Mouse (Mus musculus): ENCODE results near the gene Rsrc1.
A peak's percentile ranks its signal among the peaks of the same experiment; 100 is the strongest.

Gene Rsrc1

DNA sequence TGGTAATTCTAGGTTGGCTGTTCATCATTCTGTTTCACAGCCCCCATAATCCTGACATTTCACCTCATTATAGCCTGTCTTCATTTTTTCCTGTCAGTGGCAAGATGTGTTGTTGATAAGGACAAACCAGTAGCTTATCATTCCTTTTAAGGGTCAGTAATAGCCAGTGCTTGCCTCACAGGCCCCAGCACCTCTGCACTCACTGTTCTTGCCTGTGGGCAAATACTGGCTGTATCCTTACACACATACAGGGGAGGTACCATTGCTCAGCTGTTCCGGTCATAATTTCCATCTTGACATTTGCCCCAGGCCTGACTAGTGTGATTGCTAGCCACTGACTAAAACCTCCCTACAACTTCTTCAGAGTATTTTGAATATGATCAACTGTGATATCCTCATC, 302.8 kb downstream of the Rsrc1 start:
- no peak for DNase-seq

DNA sequence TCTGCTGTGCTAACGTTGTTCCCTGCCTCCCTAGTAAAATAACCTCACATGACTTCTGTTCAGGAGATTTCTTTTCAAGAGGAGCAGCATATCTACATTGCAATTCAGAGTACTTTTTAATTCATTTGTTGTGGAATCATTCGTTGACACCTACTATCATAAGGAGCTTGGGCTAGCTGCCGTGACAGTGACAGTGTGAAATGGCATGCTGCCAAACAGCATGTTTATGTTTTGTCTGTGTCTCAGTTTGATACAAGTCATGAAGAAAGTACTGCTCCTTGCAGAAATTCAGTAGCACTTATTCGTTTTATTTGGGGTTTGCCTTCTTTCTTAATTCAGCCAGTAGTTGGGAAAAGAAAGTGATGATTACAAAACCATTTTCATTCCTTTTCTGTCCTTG, 303.7 kb downstream of the Rsrc1 start:
- no peak for DNase-seq

GRCm38 (mm10) chr3:67288664-67289063, 307.5 kb downstream of the Rsrc1 start:
- no peak for DNase-seq

DNA sequence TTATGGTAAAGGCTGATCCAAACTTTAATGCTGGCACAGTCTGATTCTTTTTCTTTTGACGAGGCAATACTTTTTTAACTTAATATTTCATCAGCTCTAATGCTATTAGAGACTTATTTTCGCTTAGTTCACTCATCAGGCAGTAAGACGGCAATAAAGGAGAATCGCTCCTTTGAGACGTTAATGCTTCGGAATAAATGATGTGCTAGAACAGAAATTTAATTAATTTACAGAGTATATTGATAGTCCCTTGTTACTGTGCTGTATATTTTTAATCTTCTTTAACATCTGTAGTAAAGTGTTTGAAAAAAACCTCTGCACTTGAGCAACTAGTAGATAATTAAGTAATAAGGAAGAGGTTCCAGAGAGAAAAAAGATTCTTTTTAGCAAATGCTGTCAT, 308.3 kb downstream of the Rsrc1 start:
- DNase-seq, result no peak

DNA sequence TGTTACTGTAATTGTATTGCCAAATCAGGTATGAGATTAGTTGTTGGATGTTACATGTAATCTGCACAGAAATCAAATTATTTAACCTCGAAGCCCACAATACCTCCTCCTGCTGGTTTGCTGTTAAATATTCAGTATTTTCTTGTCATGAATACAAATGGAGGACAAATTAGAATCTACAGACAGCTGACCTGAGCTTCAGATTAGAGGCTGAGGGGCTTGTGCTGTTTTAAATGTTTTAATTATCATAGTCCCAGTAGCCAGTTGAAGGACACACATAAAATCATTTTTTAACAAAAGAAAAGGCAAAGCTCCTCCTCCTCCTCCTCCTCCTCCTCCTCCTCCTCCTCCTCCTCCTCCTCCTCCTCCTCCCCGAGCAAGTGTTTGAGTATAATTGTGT, 327.5 kb downstream of the Rsrc1 start:
- DNase-seq, result no peak

- no peak for DNase-seq
Observed at GRCm38 (mm10) chr3:67309644-67310311, 328.6 kb downstream of the Rsrc1 start.

GRCm38 (mm10) chr3:67311436-67311835, 330.2 kb downstream of the Rsrc1 start:
- no peak for DNase-seq

GRCm38 (mm10) chr3:67322422-67322821, 341.2 kb downstream of the Rsrc1 start:
- no peak for DNase-seq

- DNase-seq, result no peak
Observed at GRCm38 (mm10) chr3:67339558-67339957, 358.4 kb downstream of the Rsrc1 start.

GRCm38 (mm10) chr3:67340921-67341320, 359.7 kb downstream of the Rsrc1 start:
- no peak for DNase-seq

- no peak for DNase-seq
Observed at GRCm38 (mm10) chr3:67343004-67343662, 361.9 kb downstream of the Rsrc1 start.

DNA sequence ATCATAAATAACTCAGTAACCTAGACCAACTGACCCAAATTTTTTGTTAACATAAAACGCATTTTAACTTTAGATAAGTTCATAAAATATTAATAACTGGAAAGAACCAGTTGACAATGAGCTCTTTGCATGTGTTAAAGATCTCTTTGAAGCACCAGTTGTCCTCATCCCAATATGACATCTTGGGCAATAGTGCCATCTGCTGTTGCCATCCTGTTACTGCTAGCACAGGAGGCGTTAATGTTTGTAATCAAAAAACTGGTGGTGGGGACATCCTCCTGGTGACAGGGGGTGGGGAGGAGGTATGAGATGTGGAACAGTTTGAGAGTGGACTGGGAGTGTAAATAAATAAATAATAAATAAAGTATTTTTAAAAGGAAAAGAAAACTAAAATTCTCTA, 363.4 kb downstream of the Rsrc1 start:
- peak in 1 of 2 experiments; percentile 37 for DNase-seq

DNA sequence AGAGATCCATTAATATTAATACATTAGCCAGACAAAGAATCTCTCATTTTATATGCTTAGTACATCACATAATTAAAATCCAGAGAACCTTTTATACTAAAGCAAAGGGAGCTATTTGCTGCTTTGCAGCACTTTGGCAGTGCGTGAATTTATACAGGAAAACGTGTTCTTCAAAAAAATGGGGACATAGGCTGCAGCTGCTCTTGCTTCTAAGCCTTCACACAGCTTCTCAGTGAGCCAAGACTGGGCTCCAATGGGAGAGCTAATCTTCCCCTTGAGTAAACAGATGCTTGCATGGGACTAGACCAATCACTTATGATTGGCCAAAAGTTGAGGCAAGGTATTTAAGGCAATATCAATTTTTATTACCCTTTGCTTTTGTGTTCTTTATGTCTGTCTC, 365.5 kb downstream of the Rsrc1 start:
- DNase-seq, result no peak

DNA sequence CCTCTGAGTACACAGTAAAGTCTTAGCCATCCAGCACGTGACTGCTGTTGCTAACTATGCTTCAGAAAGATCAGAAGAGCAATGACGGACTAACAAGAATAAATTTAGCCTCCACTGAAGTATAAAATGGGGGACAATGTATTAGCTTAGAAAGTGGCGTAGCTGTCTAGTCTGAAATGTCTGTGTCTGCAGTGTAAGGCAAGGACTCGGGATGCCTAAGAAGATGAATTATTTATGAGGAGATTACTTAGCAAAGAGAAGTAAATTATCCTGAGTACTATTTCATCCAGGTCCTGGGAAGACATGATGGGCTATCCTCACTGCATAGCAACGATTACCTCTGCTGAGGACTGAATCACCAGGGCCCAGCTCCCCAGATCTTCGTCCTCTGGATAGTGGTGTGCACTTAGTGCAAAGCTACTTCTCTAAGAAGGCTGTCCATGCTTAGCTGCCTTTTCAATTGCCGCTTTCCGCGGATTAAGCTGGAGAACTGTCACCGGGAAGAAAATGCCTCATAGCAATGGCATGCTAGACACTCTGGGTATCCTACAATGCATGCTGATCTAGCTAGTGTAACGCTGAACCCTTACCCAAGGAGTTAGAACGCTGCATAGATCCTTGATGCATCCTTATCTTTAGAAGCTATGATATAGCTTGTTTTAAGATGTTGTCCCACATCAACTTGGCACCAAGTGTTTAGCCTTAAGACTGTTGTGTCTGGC, 370.4 kb downstream of the Rsrc1 start:
- no peak for DNase-seq

DNA sequence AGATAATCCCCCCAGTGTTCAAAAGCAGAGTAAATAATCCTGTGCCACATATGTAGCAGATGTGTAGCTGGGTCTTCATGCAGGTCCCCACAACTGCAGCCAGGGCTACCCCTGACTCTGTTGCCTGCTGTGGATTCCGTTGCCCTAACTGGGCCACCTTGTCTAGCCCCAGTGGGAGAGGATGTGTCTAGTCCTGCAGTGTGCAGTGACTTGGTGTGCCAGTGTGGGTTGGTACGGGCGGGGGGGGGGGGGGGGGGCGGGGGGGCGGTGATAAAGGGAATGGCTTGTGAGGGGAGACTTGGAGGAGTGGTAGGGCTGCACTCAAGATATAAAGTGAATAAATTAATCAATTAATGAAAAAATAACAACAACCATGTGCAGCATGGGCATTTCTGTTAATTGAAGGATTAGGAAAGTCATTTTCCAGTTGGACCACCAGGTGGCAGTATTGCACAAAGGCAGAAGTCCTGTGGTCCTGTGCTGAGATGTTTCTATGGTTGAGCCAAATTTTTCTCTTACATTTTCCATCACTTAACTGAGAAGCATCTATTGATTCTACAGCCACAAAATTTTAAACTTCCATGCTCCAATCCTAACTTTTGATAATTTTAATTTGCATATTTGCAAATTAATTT, 371.1 kb downstream of the Rsrc1 start:
- DNase-seq, result peak in 1 of 2 experiments; percentile 27

GRCm38 (mm10) chr3:67352763-67353149, 371.6 kb downstream of the Rsrc1 start:
- DNase-seq, result no peak

DNA sequence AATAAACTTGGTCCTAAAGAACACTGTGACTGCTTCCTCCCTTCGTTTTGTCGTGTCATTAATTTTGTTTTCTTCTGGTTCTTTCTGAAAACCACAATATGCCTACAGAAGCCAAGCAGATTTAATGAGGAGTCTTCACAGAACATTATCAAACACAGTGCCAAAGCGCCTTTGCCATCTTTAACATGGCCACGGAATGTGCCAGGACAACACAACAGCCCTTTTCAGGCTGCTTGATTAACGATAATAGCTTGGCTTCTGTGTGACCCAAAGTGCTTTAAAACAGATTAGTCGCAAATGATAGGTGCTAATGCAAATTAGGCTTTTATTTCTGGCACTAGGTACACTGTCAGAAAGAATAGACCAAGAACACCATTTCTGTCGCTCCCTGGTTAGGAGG, 377.2 kb downstream of the Rsrc1 start:
- DNase-seq, result no peak

DNA sequence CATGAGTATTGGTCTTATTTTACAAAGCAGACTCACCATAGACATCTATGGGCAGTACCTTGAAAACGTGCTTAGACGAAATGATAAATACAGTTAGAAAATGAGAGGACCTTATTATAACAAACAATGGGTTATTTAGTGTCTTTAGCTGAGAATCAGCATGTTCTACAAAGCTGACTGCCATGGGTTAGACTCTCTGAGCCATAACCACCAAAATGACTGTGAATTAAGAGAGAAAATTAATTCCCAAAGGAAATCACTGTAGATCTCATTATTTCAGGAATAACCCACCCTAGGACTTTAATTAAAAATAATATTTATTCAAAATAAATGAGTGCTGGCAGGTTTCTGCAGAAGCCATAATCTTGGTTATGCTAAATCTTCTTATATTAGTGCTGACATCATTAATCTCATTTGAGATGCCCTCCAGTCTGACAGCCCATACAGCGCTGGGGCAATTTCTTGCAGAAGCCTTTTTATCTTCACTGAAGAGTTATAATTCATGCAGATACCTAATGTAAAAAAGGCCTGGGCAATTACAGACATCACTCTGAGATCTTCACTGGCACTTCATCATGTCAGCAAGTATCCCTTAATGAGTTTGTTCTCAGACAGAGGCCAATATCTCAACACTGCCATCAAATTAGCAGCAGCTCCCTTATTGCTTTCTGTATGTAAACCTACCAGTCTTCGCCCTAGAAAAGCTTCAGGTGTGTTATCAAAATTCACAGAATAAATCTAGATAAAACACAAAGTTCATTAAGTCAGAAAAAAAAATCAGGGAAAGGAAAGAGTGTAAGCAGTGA, 385.1 kb downstream of the Rsrc1 start:
- DNase-seq, result no peak

DNA sequence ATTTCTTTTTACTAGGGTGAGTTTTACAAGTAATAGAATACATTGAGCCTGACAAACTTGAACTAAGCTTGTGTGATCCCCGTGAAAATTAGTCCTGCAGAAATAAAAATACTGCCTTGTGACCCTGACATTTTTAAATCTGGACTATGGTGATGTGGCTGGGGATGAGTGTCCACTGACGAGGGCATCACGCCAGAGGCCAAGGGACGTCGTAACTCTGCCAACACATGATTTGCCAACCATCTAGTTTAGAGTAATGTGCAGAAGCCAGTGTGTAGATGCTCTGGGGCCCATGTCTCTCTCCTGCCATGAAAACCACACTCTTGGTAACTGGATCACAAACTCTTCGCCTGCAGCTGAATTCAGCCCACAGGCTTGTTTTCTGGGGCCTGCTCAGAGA, 386.3 kb downstream of the Rsrc1 start:
- no peak for DNase-seq

DNA sequence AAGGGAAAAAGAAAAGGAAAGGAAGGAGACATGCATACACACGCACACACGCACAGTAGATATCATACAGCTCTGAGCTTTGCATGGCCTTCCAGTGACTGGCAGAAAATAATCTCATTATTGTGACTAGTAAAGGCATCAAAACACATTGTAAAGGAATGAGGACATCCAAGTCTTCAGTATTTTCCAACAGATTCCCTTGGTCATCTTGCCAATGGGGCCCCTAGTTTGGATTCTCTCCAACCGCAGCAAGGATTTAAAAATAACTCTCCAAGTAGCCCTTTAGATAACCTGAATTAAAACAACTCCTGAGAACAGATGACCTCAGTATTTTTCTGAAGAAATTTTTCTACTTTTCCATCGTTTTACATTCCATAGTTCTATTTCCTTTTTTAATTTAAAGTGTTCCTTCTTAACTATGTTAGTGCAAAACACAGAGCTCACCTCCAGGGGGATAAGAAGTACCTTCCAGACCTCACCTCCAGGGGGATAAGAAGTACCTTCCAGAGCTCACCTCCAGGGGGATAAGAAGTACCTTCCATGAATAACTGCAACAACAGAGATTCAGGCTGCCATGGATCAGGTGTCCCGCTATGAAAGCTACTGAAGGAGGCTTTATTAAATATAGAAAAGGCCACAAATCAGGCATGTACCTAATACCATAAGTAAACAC, 388.4 kb downstream of the Rsrc1 start:
- DNase-seq, result no peak

DNA sequence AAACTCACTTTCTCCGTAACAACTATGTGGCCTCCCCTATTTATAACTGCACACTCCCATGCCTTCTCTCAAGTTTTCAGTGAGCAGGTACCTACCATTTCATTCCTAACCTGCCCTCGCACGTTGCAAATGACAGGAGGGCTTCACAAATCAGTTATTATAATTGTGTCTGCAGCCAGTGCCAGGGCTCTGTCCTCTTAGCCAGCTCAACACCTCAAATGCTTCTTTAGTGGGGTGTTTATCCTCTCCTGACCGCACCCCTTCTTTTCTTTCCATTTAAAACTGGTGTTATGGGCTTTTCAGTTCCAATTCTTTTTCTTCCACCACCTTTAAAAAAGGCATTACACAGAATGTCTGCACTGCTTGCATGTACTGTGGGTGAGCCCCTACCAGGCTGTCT, 391.0 kb downstream of the Rsrc1 start:
- no peak for DNase-seq

- no peak for DNase-seq
Observed at GRCm38 (mm10) chr3:67372781-67373180, 391.6 kb downstream of the Rsrc1 start.
